Mouse (Mus musculus) myocyte (in vitro differentiated cells): ENCODE data around the gene Twnk.

Experiments used
- POLR2A ChIP-seq: IDR thresholded peaks from one replicate; pipeline ENCODE4 v1.6.1; 2011; ENCODE audit warnings: low read depth, mild to moderate bottlenecking, control low read depth, moderate library complexity; ENCODE audit not compliant: insufficient read length
- USF1 ChIP-seq: IDR thresholded peaks from one replicate; pipeline ENCODE4 v1.6.1; 2011; ENCODE audit warnings: low read depth, mild to moderate bottlenecking, control low read depth, moderate library complexity

- no peak for TF ChIP-seq POLR2A
- TF ChIP-seq USF1 = no peak
Observed at GRCm38 (mm10) chr19:45057724-45058112, 52.3 kb downstream of the Twnk start.
